Mouse (Mus musculus) thymus, adult 2 months (tissue): ENCODE results near the gene Nsl1.

ENCODE experiments used
- CTCF ChIP-seq: fragments of 200-500 bp; IDR thresholded peaks from 2 replicates; pipeline ENCODE4 v1.5.1; 2012; ENCODE audit warnings: mild to moderate bottlenecking, control low read depth, low read length, moderate library complexity, borderline replicate concordance; ENCODE audit not compliant: control insufficient read depth, poor library complexity, insufficient read depth; ENCODE audit errors: extremely low read depth
- POLR2A ChIP-seq: fragments of 200-500 bp; IDR thresholded peaks from 2 replicates; pipeline ENCODE4 v1.6.1; 2012; ENCODE audit warnings: mild to moderate bottlenecking, low read length, control low read depth, moderate library complexity; ENCODE audit not compliant: control insufficient read depth, poor library complexity, insufficient read depth; ENCODE audit errors: extremely low read depth

- TF ChIP-seq POLR2A = no peak
- TF ChIP-seq CTCF = no peak
These were observed 70.1 kb downstream of the Nsl1 start for GRCm38 (mm10) chr1:191132934-191133333.
